Mouse (Mus musculus) forebrain, embryonic 13.5 days (tissue): ENCODE measurements around the gene Mark4. TPM values are rescaled to one million over a fixed set of nuclear protein-coding genes. Genes with fewer than 3 reads are reported as not detected.

Experiments used
- ATAC-seq: fragments of 200-750 bp; cut with Nextera tagmentation; 2 replicates; pipeline ENCODE4 v1.8.0; 2017
- H3K27ac ChIP-seq: fragments of 300-500 bp; sonication (generic); 2 replicates; pipeline ENCODE4 v1.5.1; 2015; ENCODE audit warnings: inconsistent platforms, mild to moderate bottlenecking, moderate library complexity
- H3K27me3 ChIP-seq: fragments of 300-500 bp; sonication (generic); 2 replicates; pipeline ENCODE4 v1.6.1; 2015; ENCODE audit warnings: mild to moderate bottlenecking, inconsistent platforms
- H3K36me3 ChIP-seq: fragments of 300-500 bp; sonication (generic); 2 replicates; pipeline ENCODE4 v1.6.1; 2015; ENCODE audit warnings: mild to moderate bottlenecking, inconsistent platforms; ENCODE audit not compliant: poor library complexity, severe bottlenecking
- H3K4me1 ChIP-seq: fragments of 300-500 bp; sonication (generic); 2 replicates; pipeline ENCODE4 v1.6.1; 2015; ENCODE audit warnings: inconsistent platforms
- H3K4me2 ChIP-seq: fragments of 300-500 bp; sonication (generic); 2 replicates; pipeline ENCODE4 v1.6.1; 2015; ENCODE audit warnings: inconsistent platforms, mild to moderate bottlenecking, moderate library complexity
- H3K4me3 ChIP-seq: fragments of 300-500 bp; sonication (generic); 2 replicates; pipeline ENCODE4 v1.5.1; 2015; ENCODE audit warnings: mild to moderate bottlenecking, inconsistent platforms
- H3K9ac ChIP-seq: fragments of 300-500 bp; sonication (generic); 2 replicates; pipeline ENCODE4 v1.6.1; 2015; ENCODE audit warnings: mild to moderate bottlenecking, inconsistent platforms
- H3K9me3 ChIP-seq: fragments of 300-500 bp; sonication (generic); replicated peaks from 2 replicates; pipeline ENCODE4 v1.6.1; 2016; ENCODE audit warnings: inconsistent platforms
- WGBS: fragments of 180-500 bp; shearing (Covaris S2); methylation state at CpG from one replicate; pipeline ENCODE4 v1.1.7; 2015; 5-methylcytosine and 5-hydroxymethylcytosine counted together
- polyA plus RNA-seq: library from polyadenylated mRNA; unstranded; fragments of >200 nt; fragmentation: Nextera tagmentation; extraction: Ambion mirVana; gene quantifications from 2 replicates; pipeline ENCODE4 v1.2.1, GENCODE M21; 2015

Gene Mark4
- polyA plus RNA-seq, 1 experiment from 2014 or later: 12.2 TPM

DNA sequence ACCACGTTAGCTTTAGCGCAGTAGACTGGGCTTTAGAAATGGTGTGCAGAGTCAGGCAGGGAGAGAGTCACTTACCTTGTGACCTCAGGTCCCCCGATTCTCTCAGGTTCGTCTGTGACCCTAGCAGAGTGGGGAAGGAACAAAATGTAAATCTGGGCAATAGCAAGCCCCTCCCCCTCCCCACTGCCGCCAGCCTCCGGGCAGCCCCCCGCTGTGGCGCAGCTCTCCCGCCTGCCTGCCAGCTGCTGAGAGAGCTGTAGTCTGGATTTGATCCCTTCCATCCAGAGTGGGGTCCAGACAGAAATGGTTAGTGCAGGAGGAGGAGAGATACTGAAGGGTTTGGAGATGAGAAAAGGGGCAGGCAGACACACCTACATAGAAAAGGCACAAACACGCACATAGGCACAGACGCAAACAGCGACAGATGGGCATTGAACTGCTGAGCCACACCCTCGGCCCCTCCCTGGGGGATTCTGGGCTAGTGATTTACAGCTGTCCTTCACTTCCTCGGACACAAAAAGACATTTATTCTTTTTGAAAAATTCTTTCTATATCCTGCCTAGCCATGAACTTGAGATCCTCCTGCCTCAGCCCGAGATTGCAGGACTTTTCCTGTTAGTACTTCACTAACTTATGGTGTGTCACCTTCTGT is 30.5 kb downstream of the Mark4 start:
- Histone ChIP-seq H3K9me3 (no peaks in the 10 kb centered on the region), H3K4me1 (no peaks in the 10 kb centered on the region), H3K4me3 (no peak overlapping the region), H3K27ac (no peak overlapping the region), H3K9ac (no peak overlapping the region), H3K36me3 (peaks cover 84% of the 10 kb centered on the region), H3K4me2 (no peak overlapping the region), H3K27me3 (peaks cover 3% of the 10 kb centered on the region; the same call in 1 of the 2 replicates)
- WGBS: 66% methylated on average over 15 of the region's 15 CpGs
- ATAC-seq: no peak

GRCm38 (mm10) chr7:19426888-19427287 is 31.7 kb downstream of the Mark4 start:
- no peaks in the 10 kb centered on the region for H3K4me1 ChIP-seq
- ATAC-seq: no peak
- 88% methylated on average over 6 of the region's 6 CpGs for WGBS

DNA sequence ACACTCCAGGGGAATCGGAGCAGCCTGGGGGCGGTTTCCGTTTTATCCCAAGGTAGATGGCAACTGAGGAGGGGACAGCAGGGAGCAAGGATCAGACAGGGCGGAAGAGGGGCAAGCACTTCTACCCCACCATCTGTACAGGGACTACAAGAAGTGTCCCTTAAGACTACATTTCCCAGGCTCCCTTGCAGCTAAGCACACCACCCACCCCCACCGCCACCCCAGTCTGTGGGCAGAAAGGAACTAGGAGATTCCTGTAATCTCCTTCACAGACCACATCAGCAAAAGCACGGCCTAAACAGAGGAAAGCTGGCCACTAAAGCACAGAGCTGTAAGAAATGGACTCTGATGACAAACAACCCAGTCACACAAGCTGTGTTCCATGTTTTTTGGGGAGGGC is 32.3 kb downstream of the Mark4 start:
- 70% methylated on average over 6 of the region's 6 CpGs for WGBS

More at GRCm38 (mm10) chr7:19426888-19427287, 31.7 kb downstream of the Mark4 start:
- H3K4me3 ChIP-seq: no peak overlapping the region
- H3K27ac ChIP-seq: no peak overlapping the region
- H3K4me2 ChIP-seq: no peak overlapping the region
- H3K36me3 ChIP-seq: peaks cover 71% of the 10 kb centered on the region
- H3K27me3 ChIP-seq: peaks cover 12% of the 10 kb centered on the region
- no peaks in the 10 kb centered on the region for H3K9me3 ChIP-seq
- H3K9ac ChIP-seq: no peak overlapping the region

DNA sequence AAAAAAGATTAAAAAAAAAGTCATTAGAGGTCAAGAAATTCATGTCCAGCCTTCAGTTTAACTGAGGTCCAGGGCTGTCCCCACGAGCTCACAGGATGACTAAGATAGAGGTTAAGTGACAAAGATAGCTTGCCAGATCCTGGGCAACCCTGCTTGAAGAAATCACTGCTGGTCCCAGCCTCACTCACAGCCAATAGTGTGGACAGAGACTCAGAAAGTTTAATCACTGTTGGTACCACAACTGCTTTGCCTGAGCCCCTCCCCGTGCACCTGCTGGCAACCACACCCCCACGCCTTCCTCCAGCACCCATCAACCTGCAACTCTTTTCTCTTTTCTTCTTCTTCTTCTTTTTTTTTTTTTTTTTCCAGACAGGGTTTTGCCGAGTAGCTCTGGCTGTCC is 34.6 kb downstream of the Mark4 start:
- Histone ChIP-seq H3K4me1 (peaks cover 4% of the 10 kb centered on the region; the same call in 1 of the 2 replicates), H3K36me3 (peaks cover 44% of the 10 kb centered on the region), H3K27me3 (peaks cover 33% of the 10 kb centered on the region), H3K9ac (no peak overlapping the region), H3K4me2 (no peak overlapping the region), H3K27ac (no peak overlapping the region), H3K9me3 (no peaks in the 10 kb centered on the region), H3K4me3 (no peak overlapping the region)
- 61% methylated on average over 4 of the region's 4 CpGs for WGBS
- ATAC-seq: no peak

More for the DNA sequence above, 32.3 kb downstream of the Mark4 start:
- Histone ChIP-seq H3K27ac (no peak overlapping the region), H3K9ac (no peak overlapping the region), H3K4me1 (no peaks in the 10 kb centered on the region), H3K4me3 (no peak overlapping the region), H3K4me2 (no peak overlapping the region), H3K36me3 (peaks cover 66% of the 10 kb centered on the region), H3K9me3 (no peaks in the 10 kb centered on the region), H3K27me3 (peaks cover 13% of the 10 kb centered on the region)
- no peak for ATAC-seq

- 92% methylated on average over 3 of the region's 3 CpGs for WGBS
- Histone ChIP-seq H3K9me3 (no peaks in the 10 kb centered on the region), H3K9ac (no peak overlapping the region), H3K4me1 (peaks cover 4% of the 10 kb centered on the region; the same call in 1 of the 2 replicates), H3K36me3 (peaks cover 34% of the 10 kb centered on the region), H3K27me3 (peaks cover 43% of the 10 kb centered on the region), H3K4me2 (no peak overlapping the region), H3K27ac (no peak overlapping the region), H3K4me3 (no peak overlapping the region)
- no peak for ATAC-seq
Observed at GRCm38 (mm10) chr7:19423083-19423482, 35.5 kb downstream of the Mark4 start.

GRCm38 (mm10) chr7:19420821-19421636 is 37.6 kb downstream of the Mark4 start:
- WGBS: 13% methylated on average over 43 of the region's 43 CpGs
- H3K27me3 ChIP-seq: peaks cover 63% of the 10 kb centered on the region
- ATAC-seq: peak; percentile 97
- H3K4me3 ChIP-seq: peak overlapping the region; percentile 42
- peaks cover 4% of the 10 kb centered on the region; the same call in 1 of the 2 replicates for H3K4me1 ChIP-seq
- H3K9ac ChIP-seq: peak overlapping the region; percentile 48; the same call in 1 of the 2 replicates
- peak overlapping the region; percentile 66 for H3K4me2 ChIP-seq
- no peak overlapping the region for H3K27ac ChIP-seq
- H3K36me3 ChIP-seq: peaks cover 14% of the 10 kb centered on the region
- H3K9me3 ChIP-seq: no peaks in the 10 kb centered on the region

- H3K4me1 ChIP-seq: peaks cover 4% of the 10 kb centered on the region; the same call in 1 of the 2 replicates
- WGBS: 6% methylated on average over 28 of the region's 28 CpGs
- no peak overlapping the region for H3K27ac ChIP-seq
- 0 out of 2 replicates have a peak overlapping the region, but pooled peaks have one; percentile 3 for H3K4me3 ChIP-seq
- peaks cover 4% of the 10 kb centered on the region for H3K36me3 ChIP-seq
- no peaks in the 10 kb centered on the region for H3K9me3 ChIP-seq
- H3K9ac ChIP-seq: no peak overlapping the region
- ATAC-seq: no peak
- no peak overlapping the region for H3K4me2 ChIP-seq
- H3K27me3 ChIP-seq: peaks cover 72% of the 10 kb centered on the region
Observed at GRCm38 (mm10) chr7:19420121-19420520, 38.5 kb downstream of the Mark4 start.

GRCm38 (mm10) chr7:19416590-19416989 is 42.0 kb downstream of the Mark4 start:
- Histone ChIP-seq H3K9ac (no peak overlapping the region), H3K27ac (no peak overlapping the region), H3K4me3 (no peak overlapping the region), H3K9me3 (peaks cover 8% of the 10 kb centered on the region; the same call in 1 of the 2 replicates), H3K4me1 (peaks cover 4% of the 10 kb centered on the region; the same call in 1 of the 2 replicates), H3K27me3 (peaks cover 62% of the 10 kb centered on the region), H3K36me3 (no peaks in the 10 kb centered on the region), H3K4me2 (no peak overlapping the region)
- no peak for ATAC-seq
- 83% methylated on average over 15 of the region's 15 CpGs for WGBS

GRCm38 (mm10) chr7:19413525-19413924 is 45.1 kb downstream of the Mark4 start:
- 88% methylated on average over 3 of the region's 3 CpGs for WGBS
- Histone ChIP-seq H3K4me2 (no peak overlapping the region), H3K9me3 (peaks cover 8% of the 10 kb centered on the region; the same call in 1 of the 2 replicates), H3K27me3 (peaks cover 38% of the 10 kb centered on the region), H3K9ac (no peak overlapping the region), H3K27ac (no peak overlapping the region), H3K36me3 (no peaks in the 10 kb centered on the region), H3K4me1 (no peaks in the 10 kb centered on the region), H3K4me3 (no peak overlapping the region)
- no peak for ATAC-seq

DNA sequence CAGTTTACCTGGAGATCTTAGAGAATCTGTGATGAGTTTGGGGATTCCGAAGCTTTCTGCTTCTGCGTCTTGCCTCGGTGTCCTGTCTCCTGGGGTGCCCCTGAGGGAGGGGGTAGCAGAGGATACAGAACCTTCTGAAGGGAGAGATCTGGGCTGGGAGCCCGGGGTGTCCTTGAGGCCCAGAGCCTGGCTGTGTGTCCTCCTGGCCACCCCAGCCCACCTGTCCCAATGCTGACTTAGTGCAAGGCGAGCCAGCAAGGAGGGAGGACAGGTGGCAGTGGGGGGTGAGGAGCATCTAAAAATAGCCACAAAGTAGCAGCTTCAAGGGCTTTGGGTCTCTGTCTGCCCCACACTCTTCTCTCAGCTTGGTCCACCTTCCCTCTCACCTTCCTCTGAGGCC is 46.8 kb downstream of the Mark4 start:
- H3K4me1 ChIP-seq: no peaks in the 10 kb centered on the region
- H3K9me3 ChIP-seq: peaks cover 8% of the 10 kb centered on the region; the same call in 1 of the 2 replicates
- peaks cover 24% of the 10 kb centered on the region for H3K27me3 ChIP-seq
- no peak for ATAC-seq
- H3K36me3 ChIP-seq: no peaks in the 10 kb centered on the region
- H3K9ac ChIP-seq: no peak overlapping the region
- no peak overlapping the region for H3K4me3 ChIP-seq
- H3K4me2 ChIP-seq: no peak overlapping the region
- WGBS: 73% methylated on average over 5 of the region's 5 CpGs
- no peak overlapping the region for H3K27ac ChIP-seq

DNA sequence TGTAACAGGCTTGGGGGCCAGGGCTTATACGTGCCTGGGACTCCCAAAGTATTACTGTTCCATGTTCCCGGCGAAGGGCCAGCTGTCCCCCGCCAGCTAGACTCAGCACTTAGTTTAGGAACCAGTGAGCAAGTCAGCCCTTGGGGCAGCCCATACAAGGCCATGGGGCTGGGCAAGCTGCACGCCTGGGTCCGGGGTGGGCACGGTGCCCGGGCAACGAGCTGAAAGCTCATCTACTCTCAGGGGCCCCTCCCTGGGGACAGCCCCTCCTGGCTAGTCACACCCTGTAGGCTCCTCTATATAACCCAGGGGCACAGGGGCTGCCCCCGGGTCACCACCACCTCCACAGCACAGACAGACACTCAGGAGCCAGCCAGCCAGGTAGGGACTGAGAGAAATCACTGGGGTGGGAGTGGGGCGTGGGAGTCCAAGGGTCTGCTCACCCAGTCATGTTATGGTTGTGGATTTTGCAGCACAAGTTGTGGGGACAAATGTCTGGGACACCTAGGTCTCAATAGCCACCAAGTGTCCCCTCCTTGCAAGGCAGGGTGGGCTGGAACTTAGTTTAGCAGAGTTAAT is 47.8 kb downstream of the Mark4 start:
- H3K4me3 ChIP-seq: no peak overlapping the region
- no peak overlapping the region for H3K9ac ChIP-seq
- H3K4me1 ChIP-seq: no peaks in the 10 kb centered on the region
- H3K36me3 ChIP-seq: no peaks in the 10 kb centered on the region
- 78% methylated on average over 11 of the region's 11 CpGs for WGBS
- peaks cover 8% of the 10 kb centered on the region; the same call in 1 of the 2 replicates for H3K9me3 ChIP-seq
- H3K4me2 ChIP-seq: no peak overlapping the region
- no peak overlapping the region for H3K27ac ChIP-seq
- H3K27me3 ChIP-seq: peaks cover 22% of the 10 kb centered on the region
- no peak for ATAC-seq

- Histone ChIP-seq H3K4me2 (no peak overlapping the region), H3K4me3 (no peak overlapping the region), H3K36me3 (no peaks in the 10 kb centered on the region), H3K9ac (no peak overlapping the region), H3K27me3 (peaks cover 24% of the 10 kb centered on the region), H3K9me3 (peaks cover 8% of the 10 kb centered on the region; the same call in 1 of the 2 replicates), H3K27ac (no peak overlapping the region), H3K4me1 (no peaks in the 10 kb centered on the region)
- no peak for ATAC-seq
- 65% methylated on average over 6 of the region's 6 CpGs for WGBS
Observed at GRCm38 (mm10) chr7:19409753-19410152, 48.9 kb downstream of the Mark4 start.
